Mouse (Mus musculus) forebrain, postnatal 0 days (tissue): ENCODE measurements at regions not wholly inside any gene's neighbourhood (a gene's known extent, or its start where the extent isn't known, plus 50 kb on each side); places are given as distances from the start of the nearest gene placed in this dataset.

Source experiments
- ATAC-seq: fragments of 200-750 bp; cut with Nextera tagmentation; 2 replicates; pipeline ENCODE4 v1.8.0; 2017; ENCODE audit warnings: mild to moderate bottlenecking, moderate library complexity
- DNase-seq: peaks from one replicate; pipeline ENCODE4 v3.0.0-alpha.2; 2015
- H3K27ac ChIP-seq: fragments of 300-500 bp; sonication (generic); 2 replicates; pipeline ENCODE4 v1.5.1; 2014; ENCODE audit warnings: low read depth, mild to moderate bottlenecking, antibody characterized with exemption, low read length, moderate library complexity, mixed read lengths
- H3K27me3 ChIP-seq: fragments of 300-500 bp; sonication (generic); 2 replicates; pipeline ENCODE4 v1.6.1; 2014; ENCODE audit warnings: mild to moderate bottlenecking, low read length, mixed read lengths; ENCODE audit not compliant: insufficient read depth
- H3K36me3 ChIP-seq: fragments of 300-500 bp; sonication (generic); 2 replicates; pipeline ENCODE4 v1.6.1; 2014; ENCODE audit warnings: mild to moderate bottlenecking, moderate library complexity; ENCODE audit not compliant: insufficient read depth
- H3K4me1 ChIP-seq: fragments of 300-500 bp; sonication (generic); 2 replicates; pipeline ENCODE4 v1.6.1; 2014; ENCODE audit warnings: antibody characterized with exemption; ENCODE audit not compliant: insufficient read depth
- H3K4me2 ChIP-seq: fragments of 300-500 bp; sonication (generic); 2 replicates; pipeline ENCODE4 v1.6.1; 2014; ENCODE audit warnings: low read depth, mild to moderate bottlenecking, moderate library complexity
- H3K4me3 ChIP-seq: fragments of 300-500 bp; sonication (generic); 2 replicates; pipeline ENCODE4 v1.5.1; 2014; ENCODE audit warnings: low read depth, low read length, mixed read lengths
- H3K9ac ChIP-seq: fragments of 300-500 bp; sonication (generic); 2 replicates; pipeline ENCODE4 v1.6.1; 2014; ENCODE audit warnings: mild to moderate bottlenecking
- H3K9me3 ChIP-seq: fragments of 300-500 bp; sonication (generic); 2 replicates; pipeline ENCODE4 v1.6.1; 2016; ENCODE audit warnings: low read length
- CTCF ChIP-seq: sonication (generic); IDR thresholded peaks from 2 replicates; pipeline ENCODE4 v1.5.1; 2016; ENCODE audit warnings: antibody characterized with exemption, control low read depth, low read depth
- WGBS: fragments of 180-500 bp; shearing (Covaris S2); extraction: QIAGEN DNeasy Blood & Tissue Kit; methylation state at CpG from one replicate; pipeline ENCODE4 v1.1.7; 2014; 5-methylcytosine and 5-hydroxymethylcytosine counted together

DNA sequence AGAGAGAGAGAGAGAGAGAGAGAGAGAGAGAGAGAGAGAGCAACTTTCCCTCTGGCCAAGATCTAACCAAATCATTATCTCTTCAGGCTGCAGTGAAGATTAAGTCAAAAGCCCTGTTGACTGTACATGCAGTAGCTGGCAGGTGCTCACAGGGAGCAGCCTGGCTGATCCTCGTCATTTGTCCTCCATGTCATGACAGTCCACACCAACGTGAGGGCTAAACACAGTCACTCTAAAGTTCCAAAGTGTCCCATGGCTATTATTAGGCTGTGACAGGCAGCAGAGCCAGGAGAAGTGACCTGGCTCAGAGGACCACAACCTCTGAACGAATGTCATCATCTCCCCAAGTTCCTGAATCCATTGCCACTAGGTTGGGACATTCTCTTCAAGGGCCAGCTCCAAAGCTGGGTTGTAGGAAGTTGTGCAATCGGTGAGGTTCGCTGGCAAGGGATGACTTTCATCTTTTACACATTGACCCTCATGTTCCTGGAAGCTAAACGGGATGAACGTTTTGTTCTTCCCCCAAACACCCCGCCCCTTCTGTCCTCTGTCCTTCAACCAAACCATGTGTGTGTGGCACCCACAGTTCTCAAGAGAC lies 138.4 kb downstream of the Tomm20 start:
- TF ChIP-seq CTCF, result no peak

DNA sequence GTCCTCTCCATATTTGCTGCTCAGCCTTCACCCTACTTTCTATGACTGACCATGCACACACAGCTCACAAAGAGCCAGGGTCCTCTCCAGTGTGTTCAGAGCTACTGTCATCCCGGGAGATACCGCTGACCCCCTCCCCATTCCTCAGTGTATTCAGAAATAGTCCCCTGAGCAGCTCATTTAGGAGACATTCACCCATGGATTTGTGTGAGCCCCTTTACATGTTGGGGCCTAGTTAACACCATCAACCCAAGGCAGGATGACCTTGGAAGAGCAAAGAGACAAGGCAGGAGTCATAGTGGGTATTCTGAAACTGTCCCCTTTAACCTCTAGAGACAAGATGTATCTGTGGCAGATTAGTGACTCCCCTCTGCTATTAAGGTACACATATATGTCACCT lies 139.1 kb downstream of the Tomm20 start:
- no peaks in the 10 kb centered on the region for H3K27me3 ChIP-seq
- ATAC-seq, result no peak
- no peak for DNase-seq
- no peaks in the 10 kb centered on the region for H3K4me1 ChIP-seq
- H3K9me3 ChIP-seq, result no peaks in the 10 kb centered on the region
- H3K36me3 ChIP-seq, result no peaks in the 10 kb centered on the region
- no peak overlapping the region for H3K4me2 ChIP-seq
- H3K4me3 ChIP-seq, result no peak overlapping the region
- TF ChIP-seq CTCF, result no peak
- WGBS, result 90% methylated on average over 2 of the region's 2 CpGs
- H3K27ac ChIP-seq, result no peak overlapping the region; the same call in 1 of the 2 replicates
- no peak overlapping the region for H3K9ac ChIP-seq

More for the DNA sequence above, 138.4 kb downstream of the Tomm20 start:
- H3K27me3 ChIP-seq, result no peaks in the 10 kb centered on the region
- no peak for DNase-seq
- no peak overlapping the region for H3K27ac ChIP-seq
- no peaks in the 10 kb centered on the region for H3K36me3 ChIP-seq
- H3K4me3 ChIP-seq, result no peak overlapping the region
- H3K4me2 ChIP-seq, result no peak overlapping the region
- H3K9ac ChIP-seq, result no peak overlapping the region
- no peaks in the 10 kb centered on the region for H3K9me3 ChIP-seq
- H3K4me1 ChIP-seq, result no peaks in the 10 kb centered on the region
- no peak for ATAC-seq
- 77% methylated on average over 8 of the region's 8 CpGs for WGBS

DNA sequence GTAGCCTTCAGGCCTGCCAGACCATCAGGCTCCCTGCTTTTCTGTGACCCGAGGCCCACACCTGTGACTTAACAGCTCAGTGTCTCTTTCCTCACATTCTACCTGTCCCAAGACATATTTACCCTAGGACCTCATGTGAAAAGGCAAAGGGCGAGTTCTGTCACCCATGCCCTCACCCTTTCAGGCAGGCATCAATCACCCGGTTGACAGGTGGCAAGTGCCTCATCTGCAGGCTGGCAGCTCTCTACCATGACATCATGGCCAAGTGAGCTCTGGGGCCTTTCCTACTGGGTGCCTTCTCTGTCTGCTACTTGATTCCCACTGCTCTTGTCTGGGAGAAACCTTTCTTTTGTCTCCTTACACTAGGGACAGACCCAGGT lies 139.5 kb downstream of the Tomm20 start:
- no peak overlapping the region; the same call in 1 of the 2 replicates for H3K27ac ChIP-seq
- H3K4me3 ChIP-seq, result no peak overlapping the region
- TF ChIP-seq CTCF, result no peak
- ATAC-seq (no peak), DNase-seq (no peak)
- H3K4me1 ChIP-seq, result no peaks in the 10 kb centered on the region
- no peaks in the 10 kb centered on the region for H3K27me3 ChIP-seq
- H3K9ac ChIP-seq, result no peak overlapping the region
- H3K9me3 ChIP-seq, result no peaks in the 10 kb centered on the region
- H3K4me2 ChIP-seq, result no peak overlapping the region
- WGBS, result 87% methylated on average over 3 of the region's 3 CpGs
- H3K36me3 ChIP-seq, result no peaks in the 10 kb centered on the region

DNA sequence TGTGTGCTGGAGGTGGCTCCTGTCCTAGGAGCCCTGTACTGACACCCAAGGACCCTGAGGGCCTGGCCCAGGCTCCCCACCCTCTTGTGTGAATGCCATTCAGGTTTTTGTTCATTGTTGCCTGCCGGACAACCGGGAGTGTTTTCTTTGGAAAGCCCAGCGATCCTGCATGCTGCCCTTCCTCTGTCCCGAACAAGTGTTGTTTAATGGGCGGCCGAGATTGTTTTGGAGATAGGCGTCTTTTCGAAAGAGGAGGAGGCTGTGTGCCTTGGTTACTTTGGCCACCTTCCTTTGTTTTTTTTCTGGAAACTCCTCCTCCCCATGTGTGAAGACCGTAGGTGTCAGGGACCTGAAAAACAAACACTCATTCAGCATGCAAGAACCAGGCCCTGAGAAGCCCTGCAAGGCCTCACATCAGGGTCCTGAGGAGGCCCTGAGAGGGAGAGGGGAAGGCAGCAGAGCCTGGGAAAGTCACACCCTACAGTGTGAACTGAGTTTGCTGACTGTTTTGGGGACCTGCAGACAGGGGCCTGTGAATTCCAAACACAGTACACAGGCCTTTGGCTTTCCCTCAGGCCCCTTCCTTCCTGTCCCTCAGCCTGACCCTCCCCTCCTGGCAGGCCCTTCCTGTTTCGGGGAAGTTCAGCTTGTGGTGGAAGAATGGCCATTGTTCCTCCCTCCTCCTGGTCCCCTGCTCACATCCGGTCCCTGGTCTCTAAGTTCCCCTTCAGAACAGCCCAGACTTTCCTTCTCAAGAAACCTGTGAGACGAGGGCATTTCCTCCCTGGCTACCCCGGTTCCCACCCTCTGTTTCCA lies 140.1 kb downstream of the Tomm20 start:
- Histone ChIP-seq H3K36me3 (no peaks in the 10 kb centered on the region), H3K4me1 (no peaks in the 10 kb centered on the region), H3K27me3 (no peaks in the 10 kb centered on the region), H3K9ac (no peak overlapping the region), H3K9me3 (no peaks in the 10 kb centered on the region), H3K27ac (no peak overlapping the region), H3K4me3 (no peak overlapping the region), H3K4me2 (no peak overlapping the region)
- WGBS, result 60% methylated on average over 13 of the region's 13 CpGs
- DNase-seq, result no peak
- peak; percentile 38; the same call in 1 of the 2 replicates for ATAC-seq
- TF ChIP-seq CTCF, result no peak

DNA sequence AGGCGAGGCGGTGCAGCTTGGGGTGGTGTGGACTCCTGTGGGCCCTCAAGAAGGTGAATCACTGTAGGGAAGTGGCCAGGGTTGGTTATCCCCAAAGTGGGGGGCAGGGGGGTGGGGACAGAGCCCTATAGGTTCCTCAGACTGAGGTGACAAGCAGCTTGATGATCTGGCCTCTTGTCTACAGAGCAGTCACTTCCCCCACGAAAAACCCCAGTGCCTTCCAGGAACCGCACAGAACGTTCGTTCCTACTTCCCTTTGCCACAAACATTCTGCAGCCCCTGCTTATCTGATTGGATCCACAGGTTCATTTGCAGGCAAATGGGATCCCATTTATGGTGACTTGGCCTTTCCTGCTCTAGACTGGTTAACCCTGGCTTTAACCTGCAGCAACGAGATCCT lies 141.5 kb downstream of the Tomm20 start:
- Histone ChIP-seq H3K9me3 (no peaks in the 10 kb centered on the region), H3K4me1 (no peaks in the 10 kb centered on the region), H3K4me3 (no peak overlapping the region), H3K36me3 (no peaks in the 10 kb centered on the region), H3K27ac (no peak overlapping the region), H3K27me3 (no peaks in the 10 kb centered on the region), H3K4me2 (no peak overlapping the region), H3K9ac (no peak overlapping the region)
- DNase-seq, result no peak
- no peak for TF ChIP-seq CTCF
- WGBS, result 84% methylated on average over 7 of the region's 7 CpGs
- ATAC-seq, result no peak

DNA sequence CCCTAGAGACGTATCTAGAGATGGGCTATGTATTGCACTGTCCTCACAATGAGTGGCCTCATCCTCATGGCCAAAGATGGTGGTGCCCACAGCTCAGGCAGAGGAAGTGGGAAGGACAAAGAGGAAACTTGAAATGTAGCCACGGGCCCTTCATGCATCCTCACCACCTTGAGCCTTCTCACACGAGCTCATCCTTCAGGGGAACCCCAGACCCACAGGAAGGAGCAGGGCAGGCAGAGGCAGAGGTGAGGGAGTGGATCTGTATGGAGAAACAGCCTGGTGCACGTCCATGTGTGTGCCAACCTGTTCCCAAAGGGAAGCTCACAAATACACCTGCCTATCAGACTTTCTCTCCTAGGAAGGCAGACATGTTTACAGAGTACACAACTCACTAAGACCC lies 143.0 kb downstream of the Tomm20 start:
- Histone ChIP-seq H3K9ac (no peak overlapping the region), H3K27me3 (no peaks in the 10 kb centered on the region), H3K4me2 (no peak overlapping the region), H3K27ac (no peak overlapping the region), H3K9me3 (no peaks in the 10 kb centered on the region), H3K4me3 (no peak overlapping the region), H3K36me3 (no peaks in the 10 kb centered on the region), H3K4me1 (no peaks in the 10 kb centered on the region)
- ATAC-seq (no peak), DNase-seq (no peak)
- WGBS, result 72% methylated on average over 4 of the region's 4 CpGs
- TF ChIP-seq CTCF, result no peak

DNA sequence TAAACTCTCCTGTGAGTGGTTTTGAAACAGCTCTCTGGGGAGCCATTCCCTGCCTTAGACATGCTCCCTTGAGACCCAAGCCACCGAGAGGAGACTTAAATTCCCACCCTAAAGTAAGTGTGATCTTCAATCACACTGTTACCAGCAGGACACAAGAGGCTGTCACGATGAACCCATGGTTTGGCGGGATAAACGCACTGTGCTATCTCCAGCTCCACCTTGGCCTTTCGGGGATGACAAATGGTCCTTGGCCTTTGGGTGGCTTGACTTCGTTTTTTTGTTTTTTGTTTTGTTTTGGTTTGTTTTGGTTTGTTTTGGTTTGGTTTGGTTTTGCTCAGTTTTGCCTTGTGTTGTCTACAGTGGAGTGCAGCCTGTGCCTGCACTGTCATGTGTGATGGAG lies 144.7 kb downstream of the Tomm20 start:
- WGBS, result 86% methylated on average over 6 of the region's 6 CpGs
- Histone ChIP-seq H3K27me3 (no peaks in the 10 kb centered on the region), H3K4me3 (no peak overlapping the region), H3K4me1 (no peaks in the 10 kb centered on the region), H3K4me2 (no peak overlapping the region), H3K36me3 (no peaks in the 10 kb centered on the region), H3K9me3 (no peaks in the 10 kb centered on the region), H3K9ac (no peak overlapping the region), H3K27ac (no peak overlapping the region)
- no peak for ATAC-seq
- no peak for DNase-seq
- no peak for TF ChIP-seq CTCF
